Mouse (Mus musculus): ENCODE measurements around the gene Gapvd1.

DNA sequence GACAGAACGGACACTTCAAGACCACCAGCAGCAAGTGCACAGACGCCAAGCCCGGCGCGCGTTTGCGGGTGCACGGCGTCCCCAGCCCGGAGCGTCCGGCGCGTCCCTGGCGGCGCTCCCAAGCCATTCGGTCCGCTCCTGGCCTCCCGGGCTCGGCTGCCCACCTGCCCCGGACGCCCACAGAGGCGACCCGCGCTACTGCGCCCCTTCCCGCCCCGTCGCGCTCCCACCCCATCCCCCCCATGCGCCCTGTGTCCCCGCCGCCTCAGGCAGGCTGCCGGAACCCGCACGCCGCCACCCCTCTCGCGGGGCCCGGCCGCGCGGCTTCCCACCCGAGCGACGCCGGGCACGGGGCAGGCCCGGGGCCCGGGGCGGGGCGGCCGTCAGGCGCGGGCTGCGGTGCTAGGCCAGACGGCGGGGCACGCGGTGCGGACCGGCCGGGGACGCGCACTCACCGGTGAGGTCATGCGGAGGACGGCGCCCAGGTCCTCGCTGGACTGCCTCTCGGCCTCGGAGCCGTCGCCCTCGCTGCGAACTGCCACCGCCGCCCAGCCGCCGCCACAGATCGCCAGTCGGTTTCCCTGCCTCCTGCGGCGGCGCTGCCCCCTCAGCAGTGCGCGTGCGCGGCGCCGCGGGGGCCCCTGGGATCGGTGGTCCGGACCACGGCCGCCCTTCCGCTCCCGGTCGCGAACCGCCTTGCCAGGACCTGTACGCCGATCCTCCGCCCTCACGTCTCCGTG is 1.1 kb downstream of the Gapvd1 start:
- TF ChIP-seq POLR2A (IDR thresholded peaks at IDR 0.05; ENCODE audit: insufficient read length, low read depth) (peak; percentile 99), MAX (IDR thresholded peaks at IDR 0.05; ENCODE audit: low read depth) (no peak), USF1 (IDR thresholded peaks at IDR 0.05; ENCODE audit: low read depth) (no peak), MYOG (IDR thresholded peaks at IDR 0.05; ENCODE audit: control insufficient read depth in 1 of 3, insufficient read depth in 1 of 3, insufficient read length in 2 of 3, low read depth in 2 of 3) (no peak), SRF (IDR thresholded peaks at IDR 0.05; ENCODE audit: control insufficient read depth, insufficient read length, low read depth) (peak; percentile 31), TCF12 (IDR thresholded peaks at IDR 0.05; ENCODE audit: insufficient read depth, poor library complexity, severe bottlenecking) (no peak), POLR2AphosphoS2 (IDR thresholded peaks at IDR 0.05; ENCODE audit: insufficient read length, low read depth) (peak; percentile 96), REST (IDR thresholded peaks at IDR 0.05; ENCODE audit: insufficient read depth, insufficient read length) (peak; percentile 27)

Measured in myocyte (in vitro differentiated cells).